Mouse (Mus musculus): ENCODE data around the gene Ssh3. TPM values are rescaled to one million over a fixed set of nuclear protein-coding genes. Genes with fewer than 3 reads are reported as not detected.

Ssh3 gene
- polyA plus RNA-seq, 1 experiment from 2014 or later: 2.0 TPM

DNA sequence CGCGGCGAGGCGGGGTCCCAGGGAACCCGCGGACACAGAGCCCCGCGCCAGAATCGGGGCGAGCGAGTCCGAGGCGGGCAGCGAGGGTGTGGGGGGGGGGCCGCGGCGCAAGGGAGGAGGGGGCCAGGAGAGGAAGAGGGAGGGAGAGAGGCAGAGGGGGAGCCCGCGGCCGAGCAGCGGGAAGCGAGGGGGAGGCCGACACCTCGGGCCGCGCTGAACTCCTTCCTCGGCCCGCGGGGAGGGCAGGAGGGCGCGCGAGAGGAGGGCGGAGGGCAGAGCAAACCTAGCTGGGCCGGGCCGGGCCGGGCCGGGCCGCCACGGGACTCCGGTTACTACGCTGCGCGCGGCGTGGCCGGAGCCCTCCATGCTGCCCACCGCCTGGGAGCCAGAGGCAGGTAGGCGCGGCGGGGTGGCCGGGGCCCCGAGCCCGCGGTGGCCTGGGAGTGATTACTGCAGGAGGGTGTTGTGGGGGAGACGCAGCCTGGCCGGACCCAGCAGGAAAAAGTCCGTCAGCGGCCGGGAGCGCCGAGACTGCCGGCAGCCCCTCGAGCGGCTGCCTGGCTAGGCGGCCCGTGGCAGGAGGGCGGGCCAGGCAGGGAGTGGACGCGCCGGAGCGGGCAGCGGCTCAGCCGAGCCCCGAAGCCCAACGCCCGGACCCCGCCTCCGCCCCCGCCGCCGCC lies 54.1 kb downstream of the Ssh3 start:
- ATAC-seq (ENCODE audit: insufficient read depth): no peak
- peak overlapping the region; percentile 49 for H3K9ac ChIP-seq
- no peaks in the 10 kb centered on the region for H3K9me3 ChIP-seq (replicated peaks)
- WGBS (ENCODE audit: insufficient replicate concordance): under 1% methylated on average over 75 of the region's 81 CpGs
- no peaks in the 10 kb centered on the region for H3K36me3 ChIP-seq (replicated peaks)
- H3K27ac ChIP-seq (replicated peaks): peak overlapping the region; percentile 45; the same call in 1 of the 2 replicates
- H3K4me2 ChIP-seq: peak overlapping the region; percentile 75
- H3K4me1 ChIP-seq (replicated peaks): peaks cover 36% of the 10 kb centered on the region
- H3K27me3 ChIP-seq: peaks cover 100% of the 10 kb centered on the region
- peak overlapping the region; percentile 57 for H3K4me3 ChIP-seq (replicated peaks)

DNA sequence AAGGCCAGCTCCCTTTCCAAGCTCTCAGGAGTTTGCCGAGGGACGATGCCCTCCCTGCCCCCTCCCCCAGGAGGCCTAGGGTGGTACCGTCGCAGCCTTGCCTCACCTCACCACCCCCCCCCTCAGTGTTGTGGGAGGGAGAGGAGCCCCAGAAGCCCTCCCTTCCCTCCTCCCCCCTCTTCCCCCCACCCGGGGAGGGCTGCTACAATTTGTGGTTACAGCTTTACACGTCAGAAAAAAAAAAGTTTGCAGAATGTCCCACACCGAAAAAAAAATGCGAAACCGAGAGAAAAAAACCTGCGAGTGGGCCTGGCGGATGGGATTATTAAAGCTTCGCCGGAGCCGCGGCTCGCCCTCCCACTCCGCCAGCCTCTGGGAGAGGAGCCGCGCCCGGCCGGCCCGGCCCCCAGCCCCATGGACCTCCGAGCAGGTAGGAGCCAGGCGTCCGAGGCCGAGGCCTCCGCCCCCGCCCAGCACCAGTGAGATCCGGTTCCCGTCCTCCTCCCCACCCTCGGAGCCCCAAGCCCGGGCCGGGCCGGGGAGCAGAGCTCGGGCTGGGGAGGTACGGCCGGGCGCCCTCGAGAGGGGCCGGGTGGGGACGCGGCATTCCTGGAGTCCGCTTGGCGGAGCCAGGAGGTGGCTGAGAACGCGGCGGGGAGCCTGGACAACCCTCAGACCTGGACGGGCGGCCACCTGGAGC lies 54.8 kb downstream of the Ssh3 start, which contains the start of the genes Clcf1 and AC109138.7:
Gene Clcf1, plus strand, starts transcription at position 168 of the 700 bp plus-strand sequence.
Gene AC109138.7, plus strand, starts transcription at position 287 of the 700 bp plus-strand sequence.
- peak within 1 kb of the TSS; percentile 49 for H3K9ac ChIP-seq
- H3K27ac ChIP-seq (replicated peaks): peak within 1 kb of the TSS; percentile 45
- H3K9me3 ChIP-seq (replicated peaks): no peaks in the 10 kb centered on the region
- H3K4me3 ChIP-seq (replicated peaks): peak within 1 kb of the TSS; percentile 57
- peaks cover 100% of the 10 kb centered on the region for H3K27me3 ChIP-seq
- peaks cover 35% of the 10 kb centered on the region for H3K4me1 ChIP-seq (replicated peaks)
- no peaks in the 10 kb centered on the region for H3K36me3 ChIP-seq (replicated peaks)
- peak; percentile 43; the same call in 1 of the 2 replicates for ATAC-seq (ENCODE audit: insufficient read depth)
- peak within 1 kb of the TSS; percentile 75 for H3K4me2 ChIP-seq
- 1% methylated on average over 49 of the region's 49 CpGs for WGBS (ENCODE audit: insufficient replicate concordance)

DNA sequence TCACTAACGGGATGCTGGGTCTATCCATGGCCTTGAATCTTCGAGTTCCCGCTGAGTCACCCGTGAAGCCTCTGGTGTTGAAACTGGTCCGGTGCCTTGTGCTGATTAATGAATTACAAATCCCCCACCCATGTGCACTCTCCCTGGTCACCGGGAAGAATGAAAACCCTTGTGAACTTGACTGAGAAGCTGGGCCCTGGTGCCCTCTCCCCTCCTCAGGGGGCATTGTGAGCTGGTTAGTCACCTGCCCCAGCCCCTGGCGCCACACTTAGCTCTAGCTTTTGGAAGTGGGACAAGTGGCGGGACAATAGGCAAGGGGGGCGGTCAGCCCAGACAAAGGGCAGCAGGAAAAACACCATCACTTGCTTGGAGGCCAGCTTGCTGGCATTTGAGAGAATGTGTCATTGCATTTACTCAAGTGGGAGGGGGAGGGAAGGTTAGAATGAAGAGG lies 55.4 kb downstream of the Ssh3 start:
- Histone ChIP-seq H3K36me3 (replicated peaks) (no peaks in the 10 kb centered on the region), H3K4me1 (replicated peaks) (peaks cover 35% of the 10 kb centered on the region), H3K27me3 (peaks cover 100% of the 10 kb centered on the region), H3K4me3 (replicated peaks) (peak overlapping the region; percentile 57; the same call in 1 of the 2 replicates), H3K9ac (no peak overlapping the region), H3K27ac (replicated peaks) (no peak overlapping the region), H3K9me3 (replicated peaks) (no peaks in the 10 kb centered on the region), H3K4me2 (peak overlapping the region; percentile 75)
- ATAC-seq (ENCODE audit: insufficient read depth): no peak
- WGBS (ENCODE audit: insufficient replicate concordance): 7% methylated on average over 9 of the region's 9 CpGs

DNA sequence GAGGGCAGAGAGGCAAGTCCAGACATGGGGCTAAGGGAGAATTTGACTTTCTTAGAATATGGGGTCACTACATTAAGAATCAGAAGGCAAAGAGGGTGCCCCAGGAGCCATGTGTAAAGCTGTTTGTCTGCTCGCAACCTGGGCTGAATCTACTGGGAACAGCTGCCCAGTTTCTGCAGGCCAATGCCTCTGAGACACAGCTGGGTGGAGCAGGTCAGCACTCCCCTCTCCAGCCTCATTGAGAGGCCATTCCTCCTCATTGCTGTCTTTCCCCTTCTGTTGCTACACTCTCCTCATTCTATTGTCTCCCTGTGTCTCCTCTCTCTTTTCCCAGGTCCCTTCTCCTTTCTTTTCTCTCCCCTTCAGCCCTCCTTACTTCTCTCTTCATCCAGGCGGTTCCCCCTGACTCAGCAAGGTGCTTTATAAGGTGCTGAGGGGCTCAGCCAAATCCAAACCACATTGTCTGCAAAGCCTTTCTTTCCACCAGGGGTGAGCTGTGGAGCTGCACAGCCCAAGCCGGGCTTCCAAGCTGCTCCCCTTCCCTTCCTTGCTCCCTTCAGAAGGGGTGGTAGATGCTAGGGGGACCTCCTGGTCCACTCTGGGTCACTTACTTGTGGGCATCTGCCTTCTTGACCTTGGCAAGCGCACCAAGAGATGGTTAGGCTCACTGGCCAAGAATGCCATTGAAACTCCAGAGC lies 56.9 kb downstream of the Ssh3 start:
- Histone ChIP-seq H3K4me2 (no peak overlapping the region), H3K9me3 (replicated peaks) (no peaks in the 10 kb centered on the region), H3K4me3 (replicated peaks) (no peak overlapping the region), H3K27ac (replicated peaks) (no peak overlapping the region), H3K36me3 (replicated peaks) (no peaks in the 10 kb centered on the region), H3K9ac (no peak overlapping the region), H3K27me3 (peaks cover 98% of the 10 kb centered on the region), H3K4me1 (replicated peaks) (peaks cover 32% of the 10 kb centered on the region)
- 42% methylated on average over 4 of the region's 4 CpGs for WGBS (ENCODE audit: insufficient replicate concordance)
- no peak for ATAC-seq (ENCODE audit: insufficient read depth)

Small RNA genes lying within 50 kb of the gene (microRNA-seq; reads per million reads assigned to microRNA genes)
- not detected for gene Gm26115
- gene Mir6985: not detected

Other genes starting within 250 kb of the Ssh3 start
- gene Gstp1, start 231.2 kb downstream of the Ssh3 start, polyA plus RNA-seq (2015; fragmentation: Nextera tagmentation; extraction: Ambion mirVana): 752 and 794 TPM in 2 replicates
- 7.7 and 8.0 TPM in 2 replicates for gene Gstp2, start 223.2 kb downstream of the Ssh3 start, polyA plus RNA-seq (2015; fragmentation: Nextera tagmentation; extraction: Ambion mirVana)
- gene Gstp3, start 209.6 kb downstream of the Ssh3 start, polyA plus RNA-seq (2015; fragmentation: Nextera tagmentation; extraction: Ambion mirVana): 77.6 and 97.4 TPM in 2 replicates
- 0.29 and 0.38 TPM in 2 replicates for gene Cabp2, start 187.6 kb downstream of the Ssh3 start, polyA plus RNA-seq (2015; fragmentation: Nextera tagmentation; extraction: Ambion mirVana)
- 115 and 127 TPM in 2 replicates for gene Cdk2ap2, start 172.0 kb downstream of the Ssh3 start, polyA plus RNA-seq (2015; fragmentation: Nextera tagmentation; extraction: Ambion mirVana)
- 6.0 and 7.9 TPM in 2 replicates for gene Pitpnm1, start 169.2 kb downstream of the Ssh3 start, polyA plus RNA-seq (2015; fragmentation: Nextera tagmentation; extraction: Ambion mirVana)
- 35.8 and 38.3 TPM in 2 replicates for gene Aip, start 143.3 kb downstream of the Ssh3 start, polyA plus RNA-seq (2015; fragmentation: Nextera tagmentation; extraction: Ambion mirVana)
- not detected in 2 replicates for gene Gpr152, start 129.4 kb downstream of the Ssh3 start, polyA plus RNA-seq (2015; fragmentation: Nextera tagmentation; extraction: Ambion mirVana)
- 0.13 TPM in 2 replicates for gene Cabp4, start 125.1 kb downstream of the Ssh3 start, polyA plus RNA-seq (2015; fragmentation: Nextera tagmentation; extraction: Ambion mirVana)
- 71.8 and 77.5 TPM in 2 replicates for gene Coro1b, start 120.6 kb downstream of the Ssh3 start, polyA plus RNA-seq (2015; fragmentation: Nextera tagmentation; extraction: Ambion mirVana)
- gene Ptprcap, start 115.6 kb downstream of the Ssh3 start, polyA plus RNA-seq (2015; fragmentation: Nextera tagmentation; extraction: Ambion mirVana): 15.6 and 17.5 TPM in 2 replicates
- gene Rps6kb2, start 105.8 kb downstream of the Ssh3 start, polyA plus RNA-seq (2015; fragmentation: Nextera tagmentation; extraction: Ambion mirVana): 32.8 and 34.2 TPM in 2 replicates
- 0.64 and 0.76 TPM in 2 replicates for gene Carns1, start 93.7 kb downstream of the Ssh3 start, polyA plus RNA-seq (2015; fragmentation: Nextera tagmentation; extraction: Ambion mirVana)
- 5.5 and 7.0 TPM in 2 replicates for gene Tbc1d10c, start 77.9 kb downstream of the Ssh3 start, polyA plus RNA-seq (2015; fragmentation: Nextera tagmentation; extraction: Ambion mirVana)
- gene Ppp1ca, start 77.1 kb downstream of the Ssh3 start, polyA plus RNA-seq (2015; fragmentation: Nextera tagmentation; extraction: Ambion mirVana): 414 and 425 TPM in 2 replicates
- 15.6 and 16.5 TPM in 2 replicates for gene Rad9a, start 67.5 kb downstream of the Ssh3 start, polyA plus RNA-seq (2015; fragmentation: Nextera tagmentation; extraction: Ambion mirVana)
- 0.38 and 0.56 TPM in 2 replicates for gene Clcf1, start 54.9 kb downstream of the Ssh3 start, polyA plus RNA-seq (2015; fragmentation: Nextera tagmentation; extraction: Ambion mirVana)
- gene AC109138.7, start 54.8 kb downstream of the Ssh3 start, polyA plus RNA-seq (2015; fragmentation: Nextera tagmentation; extraction: Ambion mirVana): not detected in 2 replicates
- 13.1 and 15.0 TPM in 2 replicates for gene Pold4, start 37.3 kb downstream of the Ssh3 start, polyA plus RNA-seq (2015; fragmentation: Nextera tagmentation; extraction: Ambion mirVana)
- 0.90 and 1.5 TPM in 2 replicates for gene Ankrd13d, start 14.0 kb upstream of the Ssh3 start, polyA plus RNA-seq (2015; fragmentation: Nextera tagmentation; extraction: Ambion mirVana)
- 12.4 and 13.2 TPM in 2 replicates for gene Grk2, start 37.0 kb upstream of the Ssh3 start, polyA plus RNA-seq (2015; fragmentation: Nextera tagmentation; extraction: Ambion mirVana)
- 12.9 and 13.1 TPM in 2 replicates for gene Kdm2a, start 129.1 kb upstream of the Ssh3 start, polyA plus RNA-seq (2015; fragmentation: Nextera tagmentation; extraction: Ambion mirVana)
- 7.9 and 8.5 TPM in 2 replicates for gene Rhod, start 170.3 kb upstream of the Ssh3 start, polyA plus RNA-seq (2015; fragmentation: Nextera tagmentation; extraction: Ambion mirVana)
- 0.12 and 0.33 TPM in 2 replicates for gene Syt12, start 208.3 kb upstream of the Ssh3 start, polyA plus RNA-seq (2015; fragmentation: Nextera tagmentation; extraction: Ambion mirVana)
- 0.09 TPM in 1 of 2 replicates, not detected in the other for gene 2010003K11Rik, start 229.4 kb upstream of the Ssh3 start, polyA plus RNA-seq (2015; fragmentation: Nextera tagmentation; extraction: Ambion mirVana)
- 56.3 and 79.3 TPM in 2 replicates for gene Pcx, start 241.3 kb upstream of the Ssh3 start, polyA plus RNA-seq (2015; fragmentation: Nextera tagmentation; extraction: Ambion mirVana)

All from liver, embryonic 15.5 days (tissue).